Mouse (Mus musculus): ENCODE measurements at regions not wholly inside any gene's neighbourhood (a gene's known extent, or its start where the extent isn't known, plus 50 kb on each side); places are given as distances from the start of the nearest gene placed in this dataset.

DNA sequence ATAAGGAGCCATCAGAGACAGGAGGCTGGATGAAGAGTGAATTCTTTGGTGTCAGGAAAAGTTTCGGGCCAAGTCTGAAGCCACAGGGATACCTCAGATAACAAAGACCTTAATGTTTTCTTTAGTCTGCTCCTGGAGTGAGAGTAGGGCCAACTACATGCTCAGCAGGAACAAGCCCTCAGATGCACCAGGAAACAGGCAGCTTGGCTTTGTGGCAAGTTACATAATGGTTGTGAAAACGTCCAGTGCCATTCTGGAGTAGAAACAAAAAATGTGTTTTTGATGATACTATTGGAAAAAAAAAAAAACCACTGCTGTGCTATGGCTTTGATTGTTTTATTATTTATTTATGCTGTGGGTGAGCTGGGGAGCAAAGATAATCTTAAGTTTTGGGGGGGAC, 452.2 kb upstream of the Mon1b start:
- DNase-seq (ENCODE audit: low read depth, low spot score), result no peak

GRCm38 (mm10) chr8:113190537-113190936, 444.9 kb upstream of the Mon1b start:
- DNase-seq (ENCODE audit: low read depth, low spot score), result no peak

DNA sequence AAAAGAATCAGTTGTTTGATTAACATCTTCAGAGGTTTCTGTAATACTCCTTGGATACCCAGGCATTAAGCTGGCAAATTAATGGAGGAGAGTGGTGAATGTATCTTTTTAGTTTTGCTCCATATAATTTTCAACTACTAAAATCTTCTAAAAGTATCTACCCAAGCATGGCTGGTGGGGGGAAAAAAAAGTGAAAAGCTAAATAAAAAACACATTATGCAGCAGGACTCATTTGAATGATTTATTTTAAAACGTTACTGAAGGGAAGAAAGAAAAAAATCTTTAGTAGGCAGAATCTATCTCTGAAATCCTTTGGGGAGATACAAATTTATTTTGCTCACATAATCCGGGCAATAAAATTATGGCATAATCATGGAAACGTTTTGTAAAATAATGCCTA, 443.9 kb upstream of the Mon1b start:
- DNase-seq (ENCODE audit: low read depth, low spot score), result no peak
